Mouse (Mus musculus): Measurements from ENCODE around the gene Chn1. TPM values are rescaled to one million over a fixed set of nuclear protein-coding genes. Genes with fewer than 3 reads are reported as not detected.

Gene Chn1
- polyA plus RNA-seq, 1 experiment = 219 TPM

- TF ChIP-seq CTCF (IDR thresholded peaks at IDR 0.05; ENCODE audit: borderline replicate concordance, extremely low read depth, insufficient read depth, insufficient read length) (no peak), POLR2A (IDR thresholded peaks at IDR 0.05; ENCODE audit: borderline replicate concordance, extremely low read depth, insufficient read depth, insufficient read length, poor library complexity, severe bottlenecking) (no peak)
Observed at GRCm38 (mm10) chr2:73660566-73661134, 114.5 kb downstream of the Chn1 start.

DNA sequence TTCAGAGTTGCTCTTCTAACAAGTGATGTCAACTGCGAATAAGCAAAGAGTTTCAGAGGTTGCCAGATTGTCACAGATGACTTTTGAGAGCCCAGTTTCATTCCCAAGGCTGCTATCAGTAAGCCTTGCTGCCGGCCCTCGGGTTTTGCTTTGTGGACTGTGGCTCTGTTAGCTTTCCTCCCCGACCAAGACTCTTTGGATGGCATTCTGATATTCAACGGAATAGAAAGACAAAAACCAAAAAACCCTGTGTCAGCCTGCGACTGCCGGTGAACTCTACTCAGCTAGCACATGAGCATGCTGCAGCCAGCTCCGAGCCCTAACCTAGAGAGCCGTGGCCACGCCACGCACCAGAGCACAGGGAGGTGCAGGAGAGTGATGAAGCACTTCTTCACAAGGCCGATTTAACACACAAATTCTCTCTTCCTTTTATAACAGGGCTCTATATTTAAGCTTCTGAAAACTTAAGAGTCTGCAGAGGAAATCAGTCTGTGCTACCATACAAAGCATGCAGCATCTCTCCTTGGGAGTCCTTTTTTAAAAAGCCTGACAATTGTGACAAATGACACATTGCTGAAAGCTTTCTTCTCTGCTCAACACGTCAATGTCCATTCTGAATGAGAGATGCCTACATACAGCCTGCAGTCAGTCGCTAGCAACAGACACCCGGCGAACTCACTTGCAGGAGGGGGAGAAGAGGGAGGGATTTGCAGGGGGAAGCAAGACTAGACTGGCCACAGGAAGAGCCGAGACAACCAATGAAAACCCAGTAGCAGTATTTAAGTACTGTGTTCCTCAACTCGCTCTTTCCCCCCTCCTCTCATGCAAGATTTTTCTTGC, 115.2 kb downstream of the Chn1 start:
- DNase-seq (ENCODE audit: low read depth) = peak; percentile 90
- TF ChIP-seq CTCF (IDR thresholded peaks at IDR 0.05; ENCODE audit: borderline replicate concordance, extremely low read depth, insufficient read depth, insufficient read length) (no peak), POLR2A (IDR thresholded peaks at IDR 0.05; ENCODE audit: borderline replicate concordance, extremely low read depth, insufficient read depth, insufficient read length, poor library complexity, severe bottlenecking) (no peak)

More at GRCm38 (mm10) chr2:73660566-73661134, 114.5 kb downstream of the Chn1 start:
- DNase-seq (ENCODE audit: low read depth) = no peak

DNA sequence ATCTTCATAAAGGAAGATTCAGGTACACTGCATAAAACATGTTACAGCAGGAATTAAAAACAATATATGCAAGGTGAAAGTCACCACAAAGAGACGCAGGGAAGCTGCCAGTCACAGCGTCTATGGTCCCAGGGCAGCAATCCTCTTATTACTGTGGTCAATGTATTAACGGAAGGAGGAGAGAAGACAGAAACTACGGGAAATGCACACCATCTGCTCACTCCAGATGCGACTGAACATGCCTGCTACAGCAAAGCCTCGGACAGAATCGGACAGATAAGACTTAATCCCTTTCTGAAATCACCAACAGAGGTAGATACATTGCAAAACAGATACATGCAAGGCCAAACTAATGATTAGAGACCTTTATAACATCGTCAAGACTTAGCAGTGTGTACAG, 116.1 kb downstream of the Chn1 start:
- DNase-seq (ENCODE audit: low read depth) = peak; percentile 64
- TF ChIP-seq POLR2A (IDR thresholded peaks at IDR 0.05; ENCODE audit: borderline replicate concordance, extremely low read depth, insufficient read depth, insufficient read length, poor library complexity, severe bottlenecking) (no peak), CTCF (IDR thresholded peaks at IDR 0.05; ENCODE audit: borderline replicate concordance, extremely low read depth, insufficient read depth, insufficient read length) (no peak)

DNA sequence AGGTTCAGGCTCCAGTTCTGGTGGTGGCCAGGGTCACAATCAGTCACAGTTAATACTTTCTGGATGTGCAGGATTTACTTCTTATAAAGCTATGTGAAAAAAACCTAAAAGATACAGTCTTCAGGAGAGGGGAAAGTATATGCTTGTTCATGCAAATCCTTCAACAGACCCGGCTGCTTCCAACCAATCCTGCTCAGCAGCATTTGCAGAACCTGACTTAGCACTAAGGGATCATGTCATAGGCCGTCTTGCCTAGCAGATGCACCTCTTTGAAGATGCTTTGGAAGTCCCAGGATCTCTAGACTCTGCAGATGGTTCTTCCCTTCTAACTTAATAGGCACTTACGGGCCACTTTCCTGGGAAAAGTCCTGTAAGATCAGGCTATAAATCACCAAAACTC, 117.2 kb downstream of the Chn1 start:
- DNase-seq (ENCODE audit: low read depth) = no peak
- TF ChIP-seq POLR2A (IDR thresholded peaks at IDR 0.05; ENCODE audit: borderline replicate concordance, extremely low read depth, insufficient read depth, insufficient read length, poor library complexity, severe bottlenecking) = no peak
- TF ChIP-seq CTCF (IDR thresholded peaks at IDR 0.05; ENCODE audit: borderline replicate concordance, extremely low read depth, insufficient read depth, insufficient read length) = no peak

GRCm38 (mm10) chr2:73657151-73657550, 118.0 kb downstream of the Chn1 start:
- peak; percentile 62 for DNase-seq (ENCODE audit: low read depth)
- no peak for TF ChIP-seq POLR2A (IDR thresholded peaks at IDR 0.05; ENCODE audit: borderline replicate concordance, extremely low read depth, insufficient read depth, insufficient read length, poor library complexity, severe bottlenecking)
- TF ChIP-seq CTCF (IDR thresholded peaks at IDR 0.05; ENCODE audit: borderline replicate concordance, extremely low read depth, insufficient read depth, insufficient read length) = no peak

DNA sequence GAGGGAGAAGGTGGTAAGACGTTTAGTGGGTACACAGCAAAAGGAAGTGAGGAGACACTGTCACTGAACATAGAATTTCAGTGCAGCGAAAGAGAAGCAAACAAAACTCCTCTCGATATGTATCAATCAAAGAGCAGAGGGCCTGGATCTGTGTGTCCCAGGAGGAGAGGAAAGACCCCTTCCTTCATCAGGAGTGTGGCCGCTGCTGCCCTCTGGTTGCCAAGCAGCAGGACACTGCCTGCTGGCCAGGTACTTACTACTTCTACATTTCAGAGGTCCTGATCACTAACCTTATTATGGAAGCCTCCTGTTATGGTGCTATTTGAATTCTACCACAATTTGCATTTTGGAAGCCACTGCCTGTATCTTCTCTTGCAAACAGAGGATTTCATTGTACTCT, 119.5 kb downstream of the Chn1 start:
- no peak for DNase-seq (ENCODE audit: low read depth)
- TF ChIP-seq CTCF (IDR thresholded peaks at IDR 0.05; ENCODE audit: borderline replicate concordance, extremely low read depth, insufficient read depth, insufficient read length) (no peak), POLR2A (IDR thresholded peaks at IDR 0.05; ENCODE audit: borderline replicate concordance, extremely low read depth, insufficient read depth, insufficient read length, poor library complexity, severe bottlenecking) (no peak)

DNA sequence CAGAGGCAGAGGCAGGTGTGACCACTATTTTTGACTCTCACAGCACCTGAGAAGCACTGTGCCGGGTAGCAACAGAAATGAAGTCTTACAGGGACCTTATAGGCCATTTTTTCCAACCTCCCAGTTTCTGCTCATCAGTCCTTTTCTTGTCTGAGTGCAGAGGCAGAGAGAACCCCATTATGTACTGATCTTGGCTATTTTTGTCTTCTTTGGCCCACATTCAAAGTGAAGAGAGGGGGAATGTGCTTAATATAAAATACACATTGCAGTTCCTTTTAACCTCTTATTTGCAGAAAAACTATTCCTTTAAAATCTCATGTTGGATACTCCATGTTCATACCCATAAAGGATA, 120.3 kb downstream of the Chn1 start:
- TF ChIP-seq CTCF (IDR thresholded peaks at IDR 0.05; ENCODE audit: borderline replicate concordance, extremely low read depth, insufficient read depth, insufficient read length) (no peak), POLR2A (IDR thresholded peaks at IDR 0.05; ENCODE audit: borderline replicate concordance, extremely low read depth, insufficient read depth, insufficient read length, poor library complexity, severe bottlenecking) (no peak)
- DNase-seq (ENCODE audit: low read depth) = no peak

GRCm38 (mm10) chr2:73654059-73654891, 120.9 kb downstream of the Chn1 start:
- no peak for DNase-seq (ENCODE audit: low read depth)
- no peak for TF ChIP-seq CTCF (IDR thresholded peaks at IDR 0.05; ENCODE audit: borderline replicate concordance, extremely low read depth, insufficient read depth, insufficient read length)
- TF ChIP-seq POLR2A (IDR thresholded peaks at IDR 0.05; ENCODE audit: borderline replicate concordance, extremely low read depth, insufficient read depth, insufficient read length, poor library complexity, severe bottlenecking) = no peak

DNA sequence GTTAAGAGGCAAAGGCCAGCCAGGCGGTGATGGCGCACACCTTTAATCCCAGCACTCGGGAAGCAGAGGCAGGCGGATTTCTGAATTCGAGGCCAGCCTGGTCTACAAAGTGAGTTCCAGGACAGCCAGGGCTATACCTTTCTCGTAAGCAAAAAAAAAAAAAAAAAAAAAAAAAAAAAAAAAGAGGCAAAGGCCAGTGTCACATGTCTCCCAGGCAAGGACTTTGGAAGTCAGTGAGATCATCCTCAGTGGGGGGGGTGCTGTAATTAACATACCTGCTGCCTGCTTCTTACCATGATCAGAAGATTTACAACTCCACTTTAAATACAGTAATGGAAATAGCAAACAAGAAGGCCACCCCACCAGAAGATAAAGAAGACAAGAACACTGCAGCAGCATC, 137.5 kb downstream of the Chn1 start:
- no peak for DNase-seq (ENCODE audit: low read depth)
- TF ChIP-seq POLR2A (IDR thresholded peaks at IDR 0.05; ENCODE audit: borderline replicate concordance, extremely low read depth, insufficient read depth, insufficient read length, poor library complexity, severe bottlenecking) (no peak), CTCF (IDR thresholded peaks at IDR 0.05; ENCODE audit: borderline replicate concordance, extremely low read depth, insufficient read depth, insufficient read length) (no peak)

- TF ChIP-seq CTCF (IDR thresholded peaks at IDR 0.05; ENCODE audit: borderline replicate concordance, extremely low read depth, insufficient read depth, insufficient read length) (no peak), POLR2A (IDR thresholded peaks at IDR 0.05; ENCODE audit: borderline replicate concordance, extremely low read depth, insufficient read depth, insufficient read length, poor library complexity, severe bottlenecking) (no peak)
- DNase-seq (ENCODE audit: low read depth) = no peak
Observed at GRCm38 (mm10) chr2:73636387-73636786, 138.8 kb downstream of the Chn1 start.

GRCm38 (mm10) chr2:73631816-73632215, 143.3 kb downstream of the Chn1 start:
- TF ChIP-seq POLR2A (IDR thresholded peaks at IDR 0.05; ENCODE audit: borderline replicate concordance, extremely low read depth, insufficient read depth, insufficient read length, poor library complexity, severe bottlenecking) (no peak), CTCF (IDR thresholded peaks at IDR 0.05; ENCODE audit: borderline replicate concordance, extremely low read depth, insufficient read depth, insufficient read length) (no peak)
- no peak for DNase-seq (ENCODE audit: low read depth)
